Mouse (Mus musculus) limb, embryonic 14.5 days (tissue): ENCODE results near the gene Tet3. TPM values are rescaled to one million over a fixed set of nuclear protein-coding genes. Genes with fewer than 3 reads are reported as not detected.

Experiments used
- ATAC-seq: fragments of 200-750 bp; cut with Nextera tagmentation; 2 replicates; pipeline ENCODE4 v1.8.0; 2017; ENCODE audit warnings: low read depth, moderate number of reproducible peaks, moderate TSS enrichment; ENCODE audit not compliant: low FRiP score
- DNase-seq: peaks from one replicate; pipeline ENCODE4 v3.0.0-alpha.2; 2015; ENCODE audit warnings: low spot score
- H3K27ac ChIP-seq: fragments of 300-500 bp; sonication (generic); replicated peaks from 2 replicates; pipeline ENCODE4 v1.5.1; 2014; ENCODE audit warnings: low read depth, mild to moderate bottlenecking, low read length, moderate library complexity, mixed read lengths
- H3K27me3 ChIP-seq: fragments of 300-500 bp; sonication (generic); 2 replicates; pipeline ENCODE4 v1.6.1; 2014; ENCODE audit warnings: low read length, mixed read lengths; ENCODE audit not compliant: control insufficient read depth, insufficient read depth
- H3K36me3 ChIP-seq: fragments of 300-500 bp; sonication (generic); 2 replicates; pipeline ENCODE4 v1.6.1; 2014; ENCODE audit warnings: mild to moderate bottlenecking, low read length, moderate library complexity, mixed read lengths; ENCODE audit not compliant: control insufficient read depth, insufficient read depth
- H3K4me1 ChIP-seq: fragments of 300-500 bp; sonication (generic); 2 replicates; pipeline ENCODE4 v1.6.1; 2014; ENCODE audit warnings: antibody characterized with exemption, low read length, mixed read lengths; ENCODE audit not compliant: control insufficient read depth, insufficient read depth
- H3K4me2 ChIP-seq: fragments of 300-500 bp; sonication (generic); replicated peaks from 2 replicates; pipeline ENCODE4 v1.6.1; 2014; ENCODE audit warnings: low read depth, mild to moderate bottlenecking, low read length, moderate library complexity; ENCODE audit not compliant: severe bottlenecking
- H3K4me3 ChIP-seq: fragments of 300-500 bp; sonication (generic); replicated peaks from 2 replicates; pipeline ENCODE4 v1.5.1; 2014; ENCODE audit warnings: low read length
- H3K9ac ChIP-seq: fragments of 300-500 bp; sonication (generic); 2 replicates; pipeline ENCODE4 v1.6.1; 2014; ENCODE audit warnings: mild to moderate bottlenecking, low read depth, low read length, moderate library complexity; ENCODE audit not compliant: severe bottlenecking
- H3K9me3 ChIP-seq: fragments of 300-500 bp; sonication (generic); 2 replicates; pipeline ENCODE4 v1.6.1; 2016; ENCODE audit warnings: low read length; ENCODE audit not compliant: control insufficient read depth
- POLR2A ChIP-seq: fragments of 200-500 bp; IDR thresholded peaks from 2 replicates; pipeline ENCODE4 v1.8.0; 2012; ENCODE audit warnings: inconsistent platforms, mild to moderate bottlenecking, moderate library complexity, borderline replicate concordance; ENCODE audit not compliant: insufficient read depth, insufficient read length; ENCODE audit errors: extremely low read depth
- WGBS: fragments of 180-500 bp; shearing (Covaris S2); extraction: QIAGEN DNeasy Blood & Tissue Kit; methylation state at CpG from one replicate; pipeline ENCODE4 v1.1.7; 2014; 5-methylcytosine and 5-hydroxymethylcytosine counted together
- polyA plus RNA-seq, 2 experiments: library from polyadenylated mRNA; depleted of rRNA in 1 of 2; stranded (reverse) in 1 of 2; unstranded in 1 of 2; fragments of >200 nt; fragmentation: Nextera tagmentation in 1 of 2; extraction: Ambion mirVana in 1 of 2; gene quantifications; 2 replicates each; pipeline versions ENCODE4 v1.2.1 to v1.2.3; 2012 to 2014

Tet3 gene
- polyA plus RNA-seq, 2 experiments, result 21.1 to 44.3 TPM

DNA sequence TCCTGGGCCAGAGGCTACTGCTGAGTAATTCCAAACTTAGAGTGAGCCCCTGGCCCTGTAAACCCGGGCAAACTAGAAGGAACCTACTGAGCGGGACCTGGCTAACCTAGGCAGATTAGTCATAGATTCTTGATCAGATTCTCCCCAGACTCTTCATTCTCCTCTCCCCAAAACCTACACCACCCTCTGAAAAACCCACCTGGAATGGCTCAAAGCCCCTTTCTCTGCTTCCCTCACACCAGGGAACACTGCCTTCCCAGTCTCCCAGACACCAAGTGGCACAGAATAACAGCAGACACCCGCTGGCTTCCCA, 18.7 kb downstream of the Tet3 start:
- Histone ChIP-seq H3K4me2 (peak overlapping the region; percentile 72), H3K36me3 (peaks cover 19% of the 10 kb centered on the region), H3K27ac (no peak overlapping the region), H3K9me3 (no peaks in the 10 kb centered on the region), H3K4me1 (peaks cover 59% of the 10 kb centered on the region), H3K9ac (peak overlapping the region; percentile 70), H3K4me3 (peak overlapping the region; percentile 79), H3K27me3 (no peaks in the 10 kb centered on the region)
- DNase-seq (no peak), ATAC-seq (no peak)
- no peak for TF ChIP-seq POLR2A
- WGBS, result 45% methylated on average over 3 of the region's 3 CpGs

DNA sequence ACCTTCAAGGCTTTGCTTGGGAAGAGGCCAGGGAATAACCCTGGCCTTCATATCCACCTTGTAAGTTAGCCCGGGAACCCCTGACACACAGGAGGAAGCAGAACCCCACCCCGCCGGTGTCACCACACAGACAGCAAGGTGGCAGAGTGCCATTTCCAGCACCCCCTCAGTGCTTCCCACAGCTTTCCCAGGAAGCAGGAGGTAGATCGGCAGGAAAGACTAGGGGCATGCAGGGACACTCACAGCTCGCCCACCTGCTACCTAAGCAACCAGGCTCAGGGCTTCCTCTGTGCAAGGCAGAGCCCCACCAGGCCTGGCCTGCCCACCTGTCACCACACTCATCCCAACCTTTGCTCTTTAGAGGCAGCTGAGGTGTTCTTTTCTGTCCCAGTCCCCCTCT, 19.1 kb downstream of the Tet3 start:
- Histone ChIP-seq H3K27ac (no peak overlapping the region), H3K36me3 (peaks cover 21% of the 10 kb centered on the region), H3K27me3 (no peaks in the 10 kb centered on the region), H3K4me2 (peak overlapping the region; percentile 72), H3K9ac (peak overlapping the region; percentile 70; the same call in 1 of the 2 replicates), H3K4me1 (peaks cover 56% of the 10 kb centered on the region), H3K9me3 (no peaks in the 10 kb centered on the region), H3K4me3 (peak overlapping the region; percentile 79)
- DNase-seq, result no peak
- ATAC-seq, result no peak
- 68% methylated on average over 5 of the region's 5 CpGs for WGBS
- TF ChIP-seq POLR2A, result no peak

DNA sequence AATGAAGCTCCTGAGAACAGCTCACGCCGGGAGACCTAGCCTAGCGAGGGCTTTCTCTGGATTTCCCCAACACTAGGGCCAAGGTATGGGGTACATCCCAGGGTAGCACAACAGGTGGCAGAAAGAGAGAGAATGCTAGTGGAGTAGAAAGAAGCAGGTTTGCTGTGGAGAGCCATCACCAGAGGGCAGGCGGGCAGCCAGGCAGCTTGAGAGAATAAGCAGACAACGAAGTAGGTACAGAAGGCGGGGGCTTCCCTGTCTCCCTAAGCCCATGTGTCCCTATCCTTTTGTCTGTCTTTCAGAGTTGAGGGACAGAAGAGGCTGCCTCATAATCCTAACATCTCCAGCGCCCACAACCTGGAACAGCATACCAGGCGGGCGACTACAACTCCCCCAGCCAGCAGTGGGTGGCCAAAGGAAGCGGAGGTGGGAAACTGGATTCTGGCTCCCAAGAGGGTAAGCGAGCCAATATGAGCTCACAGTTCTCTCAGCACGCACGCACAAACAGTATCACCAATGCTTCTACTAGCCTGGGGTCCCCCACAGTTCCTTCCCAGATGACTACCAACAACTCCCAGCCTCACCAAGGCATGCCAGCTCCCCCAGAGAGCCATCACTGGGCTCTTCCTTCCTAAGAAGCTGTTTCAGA, 19.6 kb downstream of the Tet3 start:
- Histone ChIP-seq H3K4me3 (no peak overlapping the region), H3K9me3 (no peaks in the 10 kb centered on the region), H3K27me3 (no peaks in the 10 kb centered on the region), H3K4me2 (peak overlapping the region; percentile 72), H3K27ac (no peak overlapping the region), H3K4me1 (peaks cover 50% of the 10 kb centered on the region), H3K36me3 (peaks cover 19% of the 10 kb centered on the region), H3K9ac (peak overlapping the region; percentile 70; the same call in 1 of the 2 replicates)
- WGBS, result 87% methylated on average over 13 of the region's 13 CpGs
- ATAC-seq, result no peak
- no peak for DNase-seq
- TF ChIP-seq POLR2A, result no peak

DNA sequence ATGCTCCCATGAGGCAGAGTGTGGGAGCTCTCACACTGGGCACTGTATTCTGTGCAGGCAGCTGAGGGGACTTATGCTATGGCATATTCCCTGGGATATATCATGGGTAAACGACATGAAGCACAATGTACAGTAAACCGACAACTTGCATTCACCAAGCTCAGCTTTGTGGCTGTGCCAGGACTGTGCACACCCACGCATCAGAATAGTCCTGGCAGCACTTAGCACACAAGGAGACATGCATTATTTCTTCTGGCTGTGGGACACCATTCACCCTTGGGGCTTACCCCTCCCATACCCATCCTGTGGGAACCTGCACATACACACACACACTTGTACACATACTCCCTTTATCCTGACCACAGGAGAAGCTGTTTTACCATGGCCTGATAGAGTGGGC, 20.3 kb downstream of the Tet3 start:
- no peak for TF ChIP-seq POLR2A
- DNase-seq (no peak), ATAC-seq (no peak)
- H3K9me3 ChIP-seq, result no peaks in the 10 kb centered on the region
- H3K27ac ChIP-seq, result no peak overlapping the region
- no peak overlapping the region for H3K4me2 ChIP-seq
- H3K36me3 ChIP-seq, result peaks cover 19% of the 10 kb centered on the region
- WGBS, result 87% methylated on average over 3 of the region's 3 CpGs
- no peak overlapping the region for H3K4me3 ChIP-seq
- no peaks in the 10 kb centered on the region for H3K27me3 ChIP-seq
- H3K9ac ChIP-seq, result no peak overlapping the region
- H3K4me1 ChIP-seq, result peaks cover 44% of the 10 kb centered on the region

DNA sequence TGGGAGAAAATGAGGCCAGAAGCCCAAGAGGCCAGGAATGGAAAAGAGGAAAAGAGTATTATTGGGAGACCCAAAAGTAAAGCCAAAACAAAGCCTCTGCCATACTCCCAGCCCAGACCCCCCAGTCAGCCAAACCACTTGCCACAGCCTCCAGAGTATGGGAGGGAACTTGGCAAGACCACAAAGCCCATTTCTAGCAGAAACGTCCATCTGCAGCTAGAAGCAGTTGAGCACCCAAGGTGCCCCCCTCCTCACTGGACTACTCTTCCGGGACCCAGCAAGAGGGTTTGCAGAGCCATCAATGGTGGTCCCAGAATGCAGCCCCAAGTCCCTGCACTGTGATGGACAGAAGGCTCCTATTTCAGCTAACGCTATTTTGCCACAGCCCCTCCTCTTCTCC, 21.1 kb downstream of the Tet3 start:
- Histone ChIP-seq H3K27me3 (no peaks in the 10 kb centered on the region), H3K4me1 (peaks cover 36% of the 10 kb centered on the region), H3K36me3 (peaks cover 24% of the 10 kb centered on the region), H3K4me2 (0 out of 2 replicates have a peak overlapping the region, but pooled peaks have one; percentile 9), H3K27ac (no peak overlapping the region), H3K9ac (no peak overlapping the region), H3K4me3 (no peak overlapping the region), H3K9me3 (no peaks in the 10 kb centered on the region)
- no peak for DNase-seq
- no peak for TF ChIP-seq POLR2A
- 46% methylated on average over 3 of the region's 3 CpGs for WGBS
- ATAC-seq, result no peak
